Mouse (Mus musculus) limb, embryonic 13.5 days (tissue): ENCODE data around the gene Adap1. TPM values are rescaled to one million over a fixed set of nuclear protein-coding genes. Genes with fewer than 3 reads are reported as not detected.
A peak's percentile ranks its signal among the peaks of the same experiment; 100 is the strongest.
"Not testable (repeated sequence)": the region's sequence is repeated elsewhere in the genome, so short reads cannot be mapped to it uniquely, and the experiment has no call there.

Source experiments
- ATAC-seq: fragments of 200-750 bp; cut with Nextera tagmentation; 2 replicates; pipeline ENCODE4 v1.8.0; 2017; ENCODE audit warnings: low read depth, moderate number of reproducible peaks, moderate TSS enrichment; ENCODE audit not compliant: low FRiP score
- H3K27ac ChIP-seq: fragments of 300-500 bp; sonication (generic); 2 replicates; pipeline ENCODE4 v1.5.1; 2015; ENCODE audit warnings: inconsistent platforms, mild to moderate bottlenecking, moderate library complexity
- H3K27me3 ChIP-seq: fragments of 300-500 bp; sonication (generic); 2 replicates; pipeline ENCODE4 v1.6.1; 2015; ENCODE audit warnings: mild to moderate bottlenecking, inconsistent platforms
- H3K36me3 ChIP-seq: fragments of 300-500 bp; sonication (generic); 2 replicates; pipeline ENCODE4 v1.6.1; 2015; ENCODE audit warnings: inconsistent platforms, mild to moderate bottlenecking, moderate library complexity
- H3K4me1 ChIP-seq: fragments of 300-500 bp; sonication (generic); 2 replicates; pipeline ENCODE4 v1.6.1; 2015; ENCODE audit warnings: inconsistent platforms
- H3K4me2 ChIP-seq: fragments of 300-500 bp; sonication (generic); replicated peaks from 2 replicates; pipeline ENCODE4 v1.6.1; 2015; ENCODE audit warnings: inconsistent platforms, mild to moderate bottlenecking, moderate library complexity
- H3K4me3 ChIP-seq: fragments of 300-500 bp; sonication (generic); 2 replicates; pipeline ENCODE4 v1.5.1; 2015; ENCODE audit warnings: moderate library complexity, mild to moderate bottlenecking, inconsistent platforms
- H3K9ac ChIP-seq: fragments of 300-500 bp; sonication (generic); 2 replicates; pipeline ENCODE4 v1.6.1; 2015; ENCODE audit warnings: mild to moderate bottlenecking, inconsistent platforms
- H3K9me3 ChIP-seq: fragments of 300-500 bp; sonication (generic); 2 replicates; pipeline ENCODE4 v1.6.1; 2016; ENCODE audit warnings: inconsistent platforms
- WGBS: fragments of 180-500 bp; shearing (Covaris S2); methylation state at CpG from one replicate; pipeline ENCODE4 v1.1.7; 2015; 5-methylcytosine and 5-hydroxymethylcytosine counted together
- polyA plus RNA-seq: library from polyadenylated mRNA; unstranded; fragments of >200 nt; fragmentation: Nextera tagmentation; extraction: Ambion mirVana; gene quantifications from 2 replicates; pipeline ENCODE4 v1.2.1, GENCODE M21; 2015

Adap1 gene
- polyA plus RNA-seq, 1 experiment from 2014 or later: 0.94 TPM

- Histone ChIP-seq H3K27me3 (0 out of 2 replicates have a peak, but pooled peaks cover 2% of the 10 kb centered on the region), H3K9ac (no peak overlapping the region), H3K36me3 (peaks cover 7% of the 10 kb centered on the region), H3K27ac (no peak overlapping the region), H3K4me2 (no peak overlapping the region), H3K4me1 (peaks cover 30% of the 10 kb centered on the region), H3K4me3 (no peak overlapping the region), H3K9me3 (no peaks in the 10 kb centered on the region)
- ATAC-seq: no peak
- WGBS: 69% methylated on average over 1 of the region's 1 CpGs
Measured at GRCm38 (mm10) chr5:139347225-139347624, 21.8 kb upstream of the Adap1 start.

GRCm38 (mm10) chr5:139345364-139345714 lies 19.9 kb upstream of the Adap1 start:
- Histone ChIP-seq H3K9me3 (no peaks in the 10 kb centered on the region), H3K27me3 (0 out of 2 replicates have a peak, but pooled peaks cover 2% of the 10 kb centered on the region), H3K4me3 (peak overlapping the region; percentile 88), H3K4me1 (peaks cover 15% of the 10 kb centered on the region), H3K4me2 (peak overlapping the region; percentile 96), H3K36me3 (peaks cover 22% of the 10 kb centered on the region), H3K9ac (peak overlapping the region; percentile 39; the same call in 1 of the 2 replicates), H3K27ac (no peak overlapping the region; the same call in 1 of the 2 replicates)
- 8% methylated on average over 5 of the region's 5 CpGs for WGBS
- peak; percentile 46; the same call in 1 of the 2 replicates for ATAC-seq

GRCm38 (mm10) chr5:139344687-139345363 lies 19.4 kb upstream of the Adap1 start:
- Histone ChIP-seq H3K27ac (peak overlapping the region; percentile 81), H3K36me3 (peaks cover 27% of the 10 kb centered on the region), H3K4me1 (peaks cover 15% of the 10 kb centered on the region), H3K9ac (peak overlapping the region; percentile 91), H3K4me3 (peak overlapping the region; percentile 88), H3K27me3 (0 out of 2 replicates have a peak, but pooled peaks cover 2% of the 10 kb centered on the region), H3K4me2 (peak overlapping the region; percentile 96), H3K9me3 (no peaks in the 10 kb centered on the region)
- WGBS: under 1% methylated on average over 33 of the region's 33 CpGs
- ATAC-seq: peak; percentile 91

DNA sequence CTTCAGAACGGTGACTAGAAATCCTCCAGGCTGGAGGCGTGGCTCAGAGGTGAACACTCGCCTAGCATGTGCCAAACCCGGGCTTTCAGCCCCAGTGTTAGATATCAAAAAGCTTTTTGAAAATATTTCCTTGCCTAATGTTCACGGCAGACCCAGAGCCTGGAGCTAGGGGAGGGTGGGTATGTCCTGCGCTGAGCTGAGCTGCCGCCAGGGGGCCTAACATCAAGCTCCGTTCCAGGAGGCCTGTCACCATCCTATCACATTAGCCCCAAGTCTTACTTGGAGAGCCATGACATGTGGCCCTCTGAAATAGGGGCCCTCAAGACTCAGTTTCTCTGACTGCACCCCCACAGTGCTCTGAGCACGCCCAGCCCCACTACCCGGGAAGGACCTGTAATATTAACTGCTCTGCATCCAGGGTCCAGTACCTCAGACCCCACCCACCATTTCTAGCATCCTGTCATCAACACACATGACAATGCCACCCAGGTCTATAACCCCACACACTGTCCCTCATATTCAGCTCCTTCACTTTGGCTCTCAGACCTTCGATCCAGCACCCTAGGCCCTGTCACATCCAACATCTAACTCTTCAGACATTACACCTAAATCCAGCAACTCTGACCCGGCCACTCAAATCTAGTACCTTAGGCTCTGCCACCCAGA lies 18.7 kb upstream of the Adap1 start:
- 0 out of 2 replicates have a peak, but pooled peaks cover 2% of the 10 kb centered on the region for H3K27me3 ChIP-seq
- peak overlapping the region; percentile 91 for H3K9ac ChIP-seq
- WGBS: 4% methylated on average over 12 of the region's 12 CpGs
- no peaks in the 10 kb centered on the region for H3K9me3 ChIP-seq
- peaks cover 15% of the 10 kb centered on the region for H3K4me1 ChIP-seq
- peaks cover 34% of the 10 kb centered on the region for H3K36me3 ChIP-seq
- H3K27ac ChIP-seq: peak overlapping the region; percentile 81; the same call in 1 of the 2 replicates
- peak overlapping the region; percentile 88 for H3K4me3 ChIP-seq
- H3K4me2 ChIP-seq: peak overlapping the region; percentile 96
- ATAC-seq: peak; percentile 59

- Histone ChIP-seq H3K27me3 (no peaks in the 10 kb centered on the region), H3K4me2 (no peak overlapping the region), H3K9ac (no peak overlapping the region), H3K9me3 (no peaks in the 10 kb centered on the region), H3K36me3 (peaks cover 81% of the 10 kb centered on the region), H3K27ac (no peak overlapping the region), H3K4me1 (peaks cover 5% of the 10 kb centered on the region), H3K4me3 (no peak overlapping the region)
- no peak for ATAC-seq
- 82% methylated on average over 11 of the region's 11 CpGs for WGBS
Measured at GRCm38 (mm10) chr5:139338891-139339290, 13.5 kb upstream of the Adap1 start.

DNA sequence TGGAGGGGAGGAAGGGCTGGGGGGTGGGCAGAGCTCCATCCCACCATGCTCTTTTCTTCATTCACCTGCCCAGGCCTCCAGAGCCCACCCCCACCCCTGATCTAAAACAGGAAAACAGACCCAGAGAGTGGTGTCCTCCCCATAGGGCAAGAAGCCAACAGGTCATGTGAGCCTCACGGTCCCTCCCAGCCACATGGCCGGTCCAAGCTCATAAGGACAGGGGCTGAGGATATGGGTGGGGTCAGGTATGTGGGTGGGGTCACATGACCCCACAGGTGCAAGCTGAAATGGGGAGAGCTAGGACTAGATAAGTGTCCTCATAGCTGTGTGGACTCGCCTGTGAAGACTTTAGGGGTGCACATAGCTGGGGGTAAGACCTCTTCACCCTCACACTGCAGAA lies 13.0 kb upstream of the Adap1 start:
- Histone ChIP-seq H3K27ac (no peak overlapping the region), H3K4me2 (no peak overlapping the region), H3K4me3 (no peak overlapping the region), H3K9ac (no peak overlapping the region), H3K9me3 (no peaks in the 10 kb centered on the region), H3K27me3 (no peaks in the 10 kb centered on the region), H3K36me3 (peaks cover 81% of the 10 kb centered on the region), H3K4me1 (peaks cover 3% of the 10 kb centered on the region; the same call in 1 of the 2 replicates)
- 86% methylated on average over 3 of the region's 3 CpGs for WGBS
- ATAC-seq: no peak

DNA sequence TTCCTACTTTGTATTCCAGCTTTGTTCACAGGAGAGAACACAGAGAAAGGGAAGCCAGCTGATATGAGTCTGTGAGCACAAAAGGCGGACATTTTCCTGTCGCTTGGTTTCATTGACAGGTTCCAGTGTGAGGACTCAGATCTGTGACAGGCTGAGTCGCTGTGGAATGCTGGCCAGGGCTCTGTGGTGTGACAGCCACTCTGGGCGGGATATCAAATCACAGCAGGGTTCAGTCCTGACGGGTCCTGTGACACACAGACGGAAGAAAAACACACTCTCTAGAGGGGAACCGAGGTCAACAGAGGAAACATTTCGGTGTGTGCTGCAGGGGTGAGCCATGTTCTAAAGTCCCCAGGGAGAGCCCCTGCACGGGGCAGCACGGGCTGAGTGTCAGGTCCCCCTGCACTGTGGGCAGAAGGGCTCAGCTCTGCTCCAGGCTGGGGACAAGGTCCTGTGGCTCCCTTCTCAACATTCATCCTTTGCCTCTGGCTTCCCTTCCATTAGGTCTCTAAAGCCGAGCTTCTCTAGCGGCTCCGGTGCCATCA lies 12.5 kb upstream of the Adap1 start:
- Histone ChIP-seq H3K27me3 (no peaks in the 10 kb centered on the region), H3K4me1 (0 out of 2 replicates have a peak, but pooled peaks cover 4% of the 10 kb centered on the region), H3K9ac (no peak overlapping the region), H3K36me3 (peaks cover 81% of the 10 kb centered on the region), H3K27ac (no peak overlapping the region), H3K4me3 (no peak overlapping the region), H3K4me2 (no peak overlapping the region), H3K9me3 (no peaks in the 10 kb centered on the region)
- no peak for ATAC-seq
- 82% methylated on average over 13 of the region's 13 CpGs for WGBS

DNA sequence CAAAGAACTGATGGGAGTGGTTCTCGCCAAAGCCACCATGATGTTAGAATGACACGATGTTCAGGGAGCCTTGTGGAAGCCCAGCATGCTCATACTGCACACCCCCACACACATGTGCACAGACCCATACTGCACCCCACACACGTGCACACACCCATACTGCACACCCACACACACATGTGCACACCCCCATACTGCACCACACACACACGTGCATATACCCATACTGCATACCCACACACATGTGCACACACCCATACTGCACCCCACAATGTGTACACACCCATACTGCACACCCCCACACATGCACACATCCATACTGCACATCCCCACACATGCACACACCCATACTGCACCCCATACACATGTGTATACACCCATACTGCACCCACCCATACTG lies 10.2 kb upstream of the Adap1 start:
- no peaks in the 10 kb centered on the region for H3K9me3 ChIP-seq
- H3K4me1 ChIP-seq: 0 out of 2 replicates have a peak, but pooled peaks cover 4% of the 10 kb centered on the region
- H3K4me2 ChIP-seq: no peak overlapping the region
- 0 out of 2 replicates have a peak, but pooled peaks have one; percentile 21 for ATAC-seq
- peaks cover 62% of the 10 kb centered on the region for H3K36me3 ChIP-seq
- no peaks in the 10 kb centered on the region for H3K27me3 ChIP-seq
- no peak overlapping the region for H3K9ac ChIP-seq
- no peak overlapping the region for H3K27ac ChIP-seq
- WGBS: 93% methylated on average over 4 of the region's 4 CpGs
- H3K4me3 ChIP-seq: no peak overlapping the region

DNA sequence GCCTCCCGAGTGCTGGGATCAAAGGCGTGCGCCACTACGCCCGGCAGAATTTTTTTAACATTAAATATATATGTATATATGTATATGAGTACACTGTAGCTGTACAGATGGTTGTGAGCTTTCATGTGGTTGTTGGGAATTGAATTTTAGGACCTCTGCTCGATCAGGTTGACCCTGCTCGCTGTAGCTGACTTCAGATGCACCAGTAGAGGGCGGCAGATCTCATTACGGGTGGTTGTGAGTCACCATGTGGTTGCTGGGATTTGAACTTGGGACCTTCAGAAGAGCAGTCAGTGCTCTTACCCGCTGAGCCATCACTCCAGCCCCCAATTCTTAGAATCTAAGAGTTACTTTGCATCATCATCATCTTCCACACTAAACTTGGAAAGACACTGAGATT lies 9.0 kb upstream of the Adap1 start:
- H3K4me1 ChIP-seq, ATAC-seq, H3K27ac ChIP-seq, H3K9me3 ChIP-seq, H3K9ac ChIP-seq, H3K4me3 ChIP-seq, H3K4me2 ChIP-seq, H3K27me3 ChIP-seq: not testable (repeated sequence)
- H3K36me3 ChIP-seq: peaks cover 50% of the 10 kb centered on the region
- WGBS: 84% methylated on average over 10 of the region's 10 CpGs

DNA sequence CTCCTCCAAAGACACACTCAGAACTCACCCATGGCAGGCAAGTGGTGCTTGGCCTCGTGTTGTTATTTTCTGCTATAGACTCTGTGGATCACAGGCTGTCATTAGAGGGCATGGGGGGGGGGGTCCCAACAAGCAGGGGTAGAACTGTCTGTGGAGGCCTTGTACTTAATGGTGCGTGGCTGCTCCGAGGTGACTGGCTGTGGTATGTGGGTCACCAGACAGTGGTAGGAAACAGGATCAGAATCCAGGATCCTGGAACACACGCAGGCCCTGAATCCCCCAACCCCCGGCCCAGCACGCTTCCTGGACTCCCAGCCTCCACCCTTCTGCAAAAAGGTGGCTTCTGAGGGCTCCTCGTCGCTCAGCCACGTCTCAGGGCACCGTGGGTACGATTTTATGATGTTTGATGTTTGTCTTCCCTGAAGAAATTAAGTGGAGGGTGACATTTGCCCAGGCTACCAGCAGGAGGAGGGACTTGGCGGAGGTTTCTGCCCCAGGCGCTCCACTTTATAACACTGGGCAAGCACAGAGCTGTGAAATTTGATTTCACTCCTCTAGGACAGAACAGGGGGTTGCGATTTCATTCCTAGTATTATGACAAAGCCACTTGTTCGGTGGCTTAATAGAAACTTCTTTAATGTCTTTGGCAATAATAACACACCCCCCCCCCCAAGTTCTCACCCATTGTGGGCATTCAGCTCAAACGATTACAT lies 8.0 kb upstream of the Adap1 start:
- H3K9ac ChIP-seq: no peak overlapping the region
- no peaks in the 10 kb centered on the region for H3K9me3 ChIP-seq
- H3K4me1 ChIP-seq: 0 out of 2 replicates have a peak, but pooled peaks cover 4% of the 10 kb centered on the region
- no peak for ATAC-seq
- H3K4me2 ChIP-seq: no peak overlapping the region
- H3K36me3 ChIP-seq: peaks cover 40% of the 10 kb centered on the region
- 0 out of 2 replicates have a peak, but pooled peaks cover 7% of the 10 kb centered on the region for H3K27me3 ChIP-seq
- 69% methylated on average over 16 of the region's 16 CpGs for WGBS
- H3K4me3 ChIP-seq: no peak overlapping the region
- H3K27ac ChIP-seq: no peak overlapping the region; the same call in 1 of the 2 replicates

DNA sequence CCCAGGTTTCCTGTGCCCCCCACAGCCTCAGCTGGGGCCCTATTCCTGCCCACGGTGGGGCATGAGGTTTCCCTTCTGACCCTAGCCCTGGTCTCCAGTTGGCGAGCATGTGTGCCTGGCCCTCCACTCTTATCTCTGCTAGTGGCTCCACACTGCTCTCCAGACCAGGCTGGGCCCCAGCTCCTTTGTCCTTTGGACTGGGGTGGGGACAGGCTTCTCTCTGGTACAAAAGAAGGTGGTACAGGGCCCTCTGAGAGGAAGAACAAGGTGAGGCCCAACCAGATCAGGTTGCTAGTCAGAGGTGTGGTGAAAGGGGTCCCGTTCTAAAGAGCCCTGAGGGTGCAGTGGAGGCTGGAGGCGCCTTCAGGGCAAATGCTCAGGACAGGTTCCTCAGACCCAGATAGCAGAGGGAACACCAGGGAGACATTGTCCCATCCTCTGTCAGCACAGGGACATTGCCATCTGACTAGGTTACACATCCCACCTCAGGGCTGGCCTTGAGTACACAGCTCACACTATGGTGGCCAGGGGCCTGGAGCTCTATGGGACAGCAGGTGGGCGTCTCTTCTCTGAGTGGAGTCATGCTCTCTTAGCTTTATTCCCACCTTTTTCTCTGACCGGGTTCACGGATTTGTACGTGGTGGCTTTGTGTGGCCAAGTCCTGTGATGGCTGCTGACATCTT lies 7.3 kb upstream of the Adap1 start:
- no peaks in the 10 kb centered on the region for H3K9me3 ChIP-seq
- WGBS: 87% methylated on average over 8 of the region's 8 CpGs
- H3K4me3 ChIP-seq: no peak overlapping the region
- H3K36me3 ChIP-seq: peaks cover 33% of the 10 kb centered on the region
- no peak overlapping the region for H3K27ac ChIP-seq
- H3K4me1 ChIP-seq: 0 out of 2 replicates have a peak, but pooled peaks cover 4% of the 10 kb centered on the region
- no peak for ATAC-seq
- no peak overlapping the region for H3K9ac ChIP-seq
- no peak overlapping the region for H3K4me2 ChIP-seq
- H3K27me3 ChIP-seq: peaks cover 9% of the 10 kb centered on the region; the same call in 1 of the 2 replicates
